Mouse (Mus musculus) liver, postnatal 0 days (tissue): Measurements from ENCODE around the gene Susd1.

ENCODE experiments used
- CTCF ChIP-seq: sonication (generic); IDR thresholded peaks from 2 replicates; pipeline ENCODE4 v1.5.1; 2016; ENCODE audit warnings: antibody characterized with exemption, low read depth
- EP300 ChIP-seq: IDR thresholded peaks from 2 replicates; pipeline ENCODE4 v1.6.1; 2016; ENCODE audit warnings: antibody characterized with exemption, low read depth, mild to moderate bottlenecking

DNA sequence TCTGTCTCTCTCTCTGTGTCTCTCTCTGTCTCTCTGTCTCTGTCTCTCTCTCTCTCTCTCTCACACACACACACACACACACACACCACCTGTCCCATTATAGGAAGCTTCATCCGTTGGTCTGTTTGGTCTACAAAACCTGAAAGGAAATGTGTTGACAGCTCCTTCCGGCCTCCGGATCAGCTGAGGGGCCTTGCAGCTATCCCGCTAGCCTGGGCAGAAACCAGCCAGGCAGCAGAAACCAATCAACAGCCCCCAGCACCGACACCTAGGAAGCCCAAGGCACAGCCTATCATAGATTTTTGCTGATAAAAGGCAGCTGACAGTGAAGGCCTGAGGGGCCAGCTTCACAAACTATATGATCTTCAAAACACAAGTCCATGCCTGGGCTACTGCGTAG is 7.1 kb upstream of the Susd1 start:
- TF ChIP-seq CTCF: no peak
- no peak for TF ChIP-seq EP300
